Mouse (Mus musculus) cerebellum, adult 2 months (tissue): ENCODE data around the gene Chd3.

Source experiments
- CTCF ChIP-seq: fragments of 200-500 bp; IDR thresholded peaks from 2 replicates; pipeline ENCODE4 v1.5.1; 2011; ENCODE audit warnings: low read depth, mild to moderate bottlenecking, control low read depth, low read length, moderate library complexity, borderline replicate concordance; ENCODE audit not compliant: insufficient read depth
- POLR2A ChIP-seq: fragments of 200-500 bp; IDR thresholded peaks from 2 replicates; pipeline ENCODE4 v1.6.1; 2011; ENCODE audit warnings: low read length, control low read depth, borderline replicate concordance; ENCODE audit not compliant: insufficient read depth

DNA sequence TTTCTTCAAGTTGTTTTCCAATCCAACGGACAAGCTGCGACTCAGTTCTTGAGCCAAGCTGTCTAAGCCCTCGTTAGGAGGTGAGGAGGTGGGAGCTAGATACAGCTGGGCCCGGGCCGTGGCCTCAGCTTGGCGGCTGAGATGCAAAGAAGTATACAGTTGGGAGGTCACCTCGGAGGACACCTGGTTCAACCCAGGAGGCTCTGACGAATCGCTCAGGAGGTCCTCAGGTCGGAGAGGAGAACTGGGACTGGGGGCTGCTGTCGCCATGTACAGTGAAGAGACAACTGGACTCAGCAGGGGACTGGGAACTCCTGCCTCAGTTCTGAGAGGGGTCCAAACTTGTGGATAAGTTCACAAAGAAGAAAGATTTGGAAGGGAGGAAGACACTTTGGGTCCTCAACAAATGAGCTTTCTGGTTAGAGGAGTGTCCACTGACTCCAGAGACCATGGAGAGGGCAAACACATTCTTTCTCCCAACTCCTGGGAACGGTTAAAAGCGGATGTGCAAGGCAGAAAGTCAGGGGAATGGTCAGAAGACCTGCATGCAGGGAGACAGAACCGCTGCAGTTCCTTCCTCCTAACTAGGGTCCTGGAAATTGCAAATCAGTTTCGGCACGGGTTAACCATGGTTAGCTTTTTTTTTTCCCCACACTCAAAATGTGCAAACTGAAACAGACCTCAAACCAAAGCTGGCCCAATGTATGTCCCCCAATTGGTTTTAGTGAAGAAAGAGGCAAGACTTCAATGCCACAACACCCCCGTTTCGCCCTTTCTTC is 46.3 kb downstream of the Chd3 start:
- TF ChIP-seq CTCF (no peak), POLR2A (no peak)
